Mouse (Mus musculus) retina, postnatal 7 days (tissue): ENCODE measurements around the gene Vps8.

Experiments used
- DNase-seq: peaks from one replicate; pipeline ENCODE4 v3.0.0-alpha.2; 2012; ENCODE audit warnings: low read depth, low spot score

Vps8 gene

GRCm38 (mm10) chr16:21550453-21550852 lies 127.5 kb downstream of the Vps8 start:
- DNase-seq = no peak

- DNase-seq = no peak
These were observed 130.6 kb downstream of the Vps8 start for GRCm38 (mm10) chr16:21553506-21553905.

DNA sequence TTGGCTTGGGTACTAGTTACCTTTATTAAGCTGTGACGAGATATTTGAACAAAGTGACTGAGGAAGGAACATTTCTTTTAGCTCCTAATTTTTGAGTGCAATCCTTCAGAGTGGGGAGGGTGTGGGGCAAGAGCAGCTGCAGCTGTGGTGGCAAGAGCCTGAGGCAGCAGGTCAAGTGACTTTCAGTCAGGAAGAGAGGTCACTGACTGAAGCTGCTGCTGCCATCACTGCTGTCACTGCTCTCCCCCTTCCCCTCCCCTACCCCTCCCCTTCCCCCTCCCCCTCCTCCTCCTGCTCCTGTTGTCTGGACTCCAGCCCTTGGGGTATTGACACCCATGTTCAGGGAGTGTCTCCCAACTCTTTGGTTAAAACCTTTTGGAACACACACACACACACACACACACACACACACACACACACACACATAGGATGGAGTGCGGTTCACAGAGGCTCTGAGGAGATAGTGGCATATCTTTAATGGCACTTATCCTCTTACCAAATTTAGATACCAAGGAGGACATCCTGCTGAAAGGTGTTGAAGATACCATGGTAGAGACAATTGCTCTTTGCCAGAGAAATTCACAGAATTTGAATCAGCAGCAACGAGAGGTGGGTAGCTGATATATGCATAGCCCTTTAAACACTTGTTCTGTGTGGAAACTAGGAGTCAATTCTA lies 139.8 kb downstream of the Vps8 start:
- DNase-seq = no peak

DNA sequence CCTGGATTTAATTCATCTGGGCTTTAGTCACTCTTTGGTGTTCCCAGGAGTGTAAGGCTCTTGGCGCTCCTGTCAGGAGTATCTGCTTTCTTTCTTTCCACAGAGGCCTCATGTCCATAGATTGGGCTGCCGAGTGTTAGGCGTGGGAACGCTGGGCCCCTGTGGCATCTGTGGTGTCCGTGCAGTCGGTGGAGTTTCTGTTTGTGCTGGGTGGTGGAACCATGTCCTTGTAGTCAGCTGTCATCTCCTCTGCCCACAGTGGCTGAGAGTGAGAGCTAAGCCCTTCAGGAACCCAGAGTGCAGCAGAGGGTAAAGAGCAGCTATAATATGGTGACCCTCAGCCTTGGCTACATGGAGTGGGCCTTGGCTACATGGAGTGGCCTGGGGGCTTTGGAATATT lies 140.4 kb downstream of the Vps8 start:
- no peak for DNase-seq

DNA sequence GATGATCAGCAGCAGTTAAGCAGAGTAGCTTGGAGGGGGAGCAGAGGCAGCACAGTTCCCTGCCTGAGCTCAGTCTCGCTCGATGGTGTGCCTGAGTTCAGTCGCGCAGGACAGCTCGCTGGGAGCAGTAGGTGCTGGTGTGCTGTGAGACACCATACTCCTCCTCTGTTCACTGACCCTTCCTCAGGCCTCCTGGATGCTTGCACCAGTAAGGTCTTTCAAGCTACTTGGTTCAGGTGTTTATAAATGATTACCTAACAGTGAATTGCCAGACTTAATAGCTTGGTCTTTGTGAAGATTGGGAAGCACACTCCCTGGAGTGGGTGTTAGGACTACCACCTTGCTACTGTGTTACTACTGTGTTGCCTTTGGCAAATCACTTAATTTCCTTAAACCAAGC lies 144.2 kb downstream of the Vps8 start:
- DNase-seq = no peak

GRCm38 (mm10) chr16:21569952-21570351 lies 147.0 kb downstream of the Vps8 start:
- no peak for DNase-seq

GRCm38 (mm10) chr16:21570786-21571185 lies 147.9 kb downstream of the Vps8 start:
- no peak for DNase-seq

DNA sequence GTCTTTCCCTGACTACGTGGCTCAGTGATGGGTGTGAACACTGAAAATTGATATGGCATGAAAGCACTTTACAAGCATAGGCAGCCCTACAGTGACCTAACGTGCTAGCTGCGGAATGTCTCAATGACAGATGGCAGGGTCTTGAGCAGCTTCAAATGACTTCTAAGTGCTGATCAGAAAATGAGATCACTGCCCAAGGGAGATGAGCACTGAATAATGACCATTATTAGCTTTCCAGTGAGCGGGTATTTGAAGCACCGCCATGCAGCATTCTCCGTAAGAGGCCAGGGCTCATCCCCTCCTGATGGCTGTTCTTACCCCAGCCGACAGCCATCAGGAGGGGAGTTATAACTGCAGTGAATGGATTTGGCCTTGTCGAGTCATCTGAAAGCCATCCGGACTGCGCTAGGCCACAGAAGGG lies 153.1 kb downstream of the Vps8 start:
- peak; percentile 11 for DNase-seq

- no peak for DNase-seq
These were observed 166.2 kb downstream of the Vps8 start for GRCm38 (mm10) chr16:21589110-21589509.

DNA sequence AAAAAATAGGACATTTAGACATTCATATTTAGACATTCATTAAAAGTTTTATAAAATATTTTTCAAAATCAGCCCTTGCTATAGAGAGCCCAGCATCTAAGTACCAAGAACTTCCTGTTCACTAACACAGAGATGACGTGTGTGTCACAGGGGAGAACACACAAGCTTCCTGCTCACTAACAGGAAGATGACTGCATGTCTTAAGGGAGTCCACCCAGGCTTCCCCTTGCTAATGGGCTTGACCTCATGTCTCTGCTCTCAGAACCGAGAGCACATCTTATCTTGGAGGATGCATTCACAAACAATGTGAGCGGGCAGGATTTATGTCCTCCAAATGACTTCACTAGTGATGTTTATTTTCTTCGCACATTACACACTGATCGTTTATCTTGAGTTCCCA lies 167.9 kb downstream of the Vps8 start:
- DNase-seq = no peak

DNA sequence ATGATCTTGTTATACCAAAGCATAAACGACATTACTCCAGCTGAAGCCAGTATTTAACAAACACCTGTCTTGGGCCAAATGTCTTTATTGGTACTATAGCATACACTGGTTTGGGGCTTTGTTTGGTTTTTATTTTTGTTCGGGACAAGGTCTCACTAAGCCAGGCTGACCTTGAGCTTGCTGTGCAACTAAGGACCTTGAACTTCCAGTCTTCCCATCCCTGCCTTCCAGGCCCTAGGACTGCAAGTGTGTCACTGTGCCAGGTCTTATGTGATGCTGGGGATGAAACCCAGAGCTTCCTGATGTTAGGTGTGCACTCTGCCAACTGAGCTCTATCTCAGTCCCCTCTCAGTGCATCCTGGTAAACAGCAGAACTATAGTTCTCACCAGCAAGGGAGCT lies 168.6 kb downstream of the Vps8 start:
- DNase-seq = no peak

DNA sequence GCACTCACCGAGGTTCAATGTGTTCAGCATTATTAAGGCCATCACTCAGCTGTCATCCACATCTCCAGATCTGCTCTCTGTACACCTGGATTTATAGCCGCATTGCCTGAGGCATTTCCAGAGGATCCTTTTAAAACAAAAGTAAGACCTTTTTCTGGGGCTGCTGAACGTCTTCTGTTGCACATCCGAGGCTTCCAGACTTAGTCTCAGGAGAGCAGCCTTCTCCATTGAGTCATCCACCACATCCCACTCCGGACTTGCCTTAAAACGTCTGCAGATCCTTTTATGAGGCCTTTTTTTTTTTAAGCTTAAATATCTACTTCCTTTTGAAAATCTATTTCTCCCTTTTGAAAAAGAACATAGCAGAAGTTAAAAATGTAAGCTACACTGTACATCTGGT lies 172.6 kb downstream of the Vps8 start:
- no peak for DNase-seq

DNA sequence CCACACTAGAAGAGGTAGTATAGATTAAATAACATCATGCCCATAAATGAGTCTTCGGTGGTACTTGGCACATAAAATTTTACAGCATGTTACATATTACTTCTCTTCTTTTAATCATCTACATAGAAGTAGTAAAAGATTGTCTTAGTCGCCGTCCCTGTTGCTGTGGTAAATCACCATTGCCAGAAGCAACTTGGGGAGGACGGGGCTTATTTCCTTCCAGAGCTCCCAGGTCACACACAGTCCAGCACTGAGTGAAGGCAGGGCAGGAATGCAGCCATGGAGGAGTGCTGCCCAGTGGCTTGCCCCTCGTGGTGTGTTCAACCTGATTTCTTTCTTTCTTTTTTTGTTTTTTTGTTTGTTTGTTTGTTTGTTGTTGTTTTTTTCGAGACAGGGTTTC lies 181.4 kb downstream of the Vps8 start:
- DNase-seq = no peak

- DNase-seq = no peak
These were observed 183.5 kb downstream of the Vps8 start for GRCm38 (mm10) chr16:21606249-21607020.

GRCm38 (mm10) chr16:21607021-21607650 lies 184.2 kb downstream of the Vps8 start:
- no peak for DNase-seq

DNA sequence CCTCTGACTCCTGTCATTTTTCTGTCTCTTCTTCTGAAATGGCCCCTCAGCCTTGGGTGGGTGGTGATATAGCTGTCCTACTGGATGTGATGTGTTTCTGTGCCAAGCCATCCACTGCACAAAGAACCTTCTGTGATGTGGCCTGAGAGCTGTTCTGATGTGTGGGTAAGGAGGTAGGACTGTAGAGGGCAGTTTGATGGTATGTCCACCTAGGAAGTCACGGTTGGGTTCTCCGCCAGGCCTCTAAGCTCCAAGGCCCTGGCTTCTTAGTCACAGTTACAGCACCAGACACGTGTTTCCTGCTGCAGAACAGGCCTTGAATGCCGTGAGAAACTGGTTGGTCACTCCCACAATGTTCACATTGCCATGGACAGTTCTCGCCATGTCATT lies 184.7 kb downstream of the Vps8 start:
- DNase-seq = no peak

DNA sequence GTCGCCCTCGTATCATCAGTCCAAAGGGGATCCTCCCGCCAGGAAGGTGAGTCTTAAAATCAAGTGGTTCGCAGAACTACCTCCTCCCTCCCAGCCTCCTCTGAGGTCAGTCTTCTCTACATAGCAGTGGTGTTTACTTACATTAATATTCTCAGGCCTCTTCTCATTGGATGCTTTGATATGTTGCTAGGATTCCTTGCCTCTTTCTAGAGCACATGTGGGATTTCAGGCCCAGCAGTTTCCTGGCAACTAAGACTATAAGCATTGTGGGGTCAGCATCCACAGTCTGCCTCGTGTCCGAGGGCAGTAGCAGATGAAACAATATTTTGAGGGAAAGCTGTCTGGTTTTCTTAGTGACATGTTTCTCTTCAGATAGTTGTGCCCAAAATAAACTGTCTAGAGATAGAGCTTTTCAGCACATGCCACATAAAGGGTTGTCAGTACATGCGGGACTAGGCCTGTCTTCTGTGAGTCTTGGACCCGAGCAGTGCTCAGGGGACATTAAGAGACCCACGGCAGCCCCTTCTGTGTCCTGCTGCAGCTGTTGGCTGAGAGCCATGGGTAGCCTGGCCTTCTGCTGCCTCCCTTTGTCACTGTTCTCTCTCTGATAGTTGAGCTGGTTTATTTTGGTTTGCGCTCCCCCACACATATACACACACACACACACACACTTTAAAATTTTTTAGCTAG lies 185.4 kb downstream of the Vps8 start:
- no peak for DNase-seq

GRCm38 (mm10) chr16:21610473-21610872 lies 187.6 kb downstream of the Vps8 start:
- DNase-seq = no peak

DNA sequence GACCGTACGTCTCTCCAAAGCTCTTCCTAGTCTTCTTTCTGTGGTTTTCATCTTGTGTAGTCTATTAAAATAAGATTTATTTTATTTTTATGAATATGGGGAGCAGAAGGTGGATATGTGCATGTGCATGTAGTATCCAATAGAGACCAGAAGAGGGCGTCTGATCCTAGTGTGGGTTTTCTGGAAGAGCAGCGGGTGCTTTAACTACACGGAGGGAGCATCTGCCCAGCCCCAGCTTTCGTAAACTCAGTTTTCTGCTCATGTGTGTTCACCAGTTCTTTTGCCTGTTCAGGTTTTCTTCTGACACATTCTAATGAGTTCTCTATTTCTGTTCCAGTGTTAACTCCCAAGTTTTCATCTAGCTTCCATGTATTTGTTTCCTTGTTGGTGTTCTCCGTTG lies 192.9 kb downstream of the Vps8 start:
- peak; percentile 35 for DNase-seq

DNA sequence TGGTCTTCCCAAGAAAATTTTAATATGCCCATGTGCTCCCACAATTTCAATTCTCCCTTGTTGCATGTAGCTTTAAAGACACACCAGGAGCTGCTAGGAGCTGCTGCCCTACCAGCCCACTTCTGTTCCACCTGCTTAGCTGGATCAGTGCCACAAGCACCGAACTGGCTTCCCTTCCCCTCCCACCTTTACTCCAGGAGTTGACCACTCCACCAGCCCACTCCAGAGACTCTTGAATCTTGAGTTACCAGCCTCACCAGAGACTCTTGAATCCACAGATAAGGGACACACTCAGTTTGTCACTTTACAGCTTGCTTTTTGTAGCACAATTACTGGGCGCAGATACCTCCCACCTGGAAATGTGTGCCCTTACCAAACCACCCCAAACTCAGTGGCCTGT lies 197.7 kb downstream of the Vps8 start:
- DNase-seq = no peak

GRCm38 (mm10) chr16:21625784-21626634 lies 203.1 kb downstream of the Vps8 start:
- no peak for DNase-seq
